Mouse (Mus musculus): ENCODE measurements around the gene Lipi.

The Lipi gene

GRCm38 (mm10) chr16:75585961-75586360, at the start of gene Lipi:
Gene Lipi (minus strand): TSS chr16:75586061.
- no peak for DNase-seq

- DNase-seq: no peak
These were observed 42.0 kb upstream of the Lipi start for GRCm38 (mm10) chr16:75627862-75628261.

GRCm38 (mm10) chr16:75617651-75618349, 31.9 kb upstream of the Lipi start:
- DNase-seq: no peak

- DNase-seq: no peak
These were observed 26.7 kb upstream of the Lipi start for GRCm38 (mm10) chr16:75612561-75612960.

- no peak for DNase-seq
These were observed 20.6 kb upstream of the Lipi start for GRCm38 (mm10) chr16:75606415-75606814.

- DNase-seq: no peak
These were observed 7.8 kb upstream of the Lipi start for GRCm38 (mm10) chr16:75593501-75594183.

- DNase-seq: peak; percentile 79
These were observed 7.0 kb upstream of the Lipi start, which contains the start of gene Rbm11 for GRCm38 (mm10) chr16:75592671-75593500. Gene Rbm11 (plus strand): TSS chr16:75592844.

- no peak for DNase-seq
These were observed 605 bp upstream of the Lipi start for GRCm38 (mm10) chr16:75586466-75586865.

- DNase-seq: no peak
These were observed 3.6 kb downstream of the Lipi start for GRCm38 (mm10) chr16:75582279-75582678.

- no peak for DNase-seq
These were observed 23.0 kb downstream of the Lipi start for GRCm38 (mm10) chr16:75562910-75563309.

GRCm38 (mm10) chr16:75545310-75545709, 40.6 kb downstream of the Lipi start:
- no peak for DNase-seq

GRCm38 (mm10) chr16:75537784-75538565, 47.9 kb downstream of the Lipi start:
- peak; percentile 57 for DNase-seq

GRCm38 (mm10) chr16:75531705-75532104, 54.2 kb downstream of the Lipi start:
- DNase-seq: no peak

- no peak for DNase-seq
These were observed 89.3 kb downstream of the Lipi start for GRCm38 (mm10) chr16:75496568-75496967.

Data from layer of hippocampus, adult 9-11 months (tissue).